Mouse (Mus musculus) CH12.LX (cell line): Measurements from ENCODE around the gene Eif4g3. TPM values are rescaled to one million over a fixed set of nuclear protein-coding genes. Genes with fewer than 3 reads are reported as not detected.

Experiments
- DNase-seq: peaks from one replicate; pipeline ENCODE4 v3.0.0-alpha.2; 2013; ENCODE audit errors: extremely low read depth
- H3K27ac ChIP-seq: 2 replicates; pipeline ENCODE4 v1.5.1; 2012; ENCODE audit warnings: low read depth, mild to moderate bottlenecking, control low read depth, moderate library complexity; ENCODE audit not compliant: insufficient read depth
- H3K27me3 ChIP-seq: replicated peaks from 2 replicates; pipeline ENCODE3; 2012; ENCODE audit warnings: inconsistent platforms
- H3K36me3 ChIP-seq, 2 experiments: replicated peaks in 1 of 2; 2 replicates each; pipeline versions ENCODE3 to v1.6.1; 2012; ENCODE audit warnings: inconsistent platforms in 1 of 2, low read length in 1 of 2, mild to moderate bottlenecking in 1 of 2, mixed read lengths in 1 of 2, moderate library complexity in 1 of 2; ENCODE audit not compliant: control insufficient read depth in 1 of 2, insufficient read depth in 1 of 2
- H3K4me1 ChIP-seq, 2 experiments: 2 replicates each; pipeline ENCODE4 v1.6.1; 2012; ENCODE audit warnings: inconsistent platforms in 1 of 2, moderate library complexity in 1 of 2; ENCODE audit not compliant: insufficient read depth in 2 of 2, control insufficient read depth in 1 of 2
- H3K4me2 ChIP-seq: 2 replicates; pipeline ENCODE4 v1.6.1; 2012; ENCODE audit warnings: low read depth, mild to moderate bottlenecking, control low read depth; ENCODE audit not compliant: poor library complexity, insufficient read depth, severe bottlenecking
- H3K4me3 ChIP-seq, 3 experiments: fragments of 150-350 bp in 1 of 3; sonication (generic) in 1 of 3; replicated peaks in 1 of 3; 2 replicates each; pipeline versions ENCODE3 to v1.5.1; 2011 to 2012; ENCODE audit warnings: low read depth in 2 of 3, low read length in 2 of 3, mild to moderate bottlenecking in 2 of 3, moderate library complexity in 2 of 3, control low read depth in 1 of 3, improper control_type of control experiment in 1 of 3, inconsistent platforms in 1 of 3, mixed read lengths in 1 of 3; ENCODE audit not compliant: poor library complexity in 1 of 3
- H3K79me2 ChIP-seq: replicated peaks from 2 replicates; pipeline ENCODE4 v1.6.1; 2012; ENCODE audit warnings: mild to moderate bottlenecking, moderate library complexity; ENCODE audit not compliant: control insufficient read depth, poor library complexity, insufficient read depth, severe bottlenecking; ENCODE audit errors: extremely low read depth
- H3K9ac ChIP-seq: 2 replicates; pipeline ENCODE4 v1.6.1; 2012; ENCODE audit warnings: low read depth, mild to moderate bottlenecking, control low read depth, moderate library complexity; ENCODE audit not compliant: insufficient read depth
- H3K9me3 ChIP-seq: replicated peaks from 2 replicates; pipeline ENCODE3; 2012; ENCODE audit warnings: low read length, inconsistent platforms, mixed read lengths
- E2F4 ChIP-seq: IDR thresholded peaks from 2 replicates; pipeline ENCODE4 v1.6.1; 2011; ENCODE audit warnings: low read depth, low read length, improper control_type of control experiment; ENCODE audit not compliant: insufficient replicate concordance
- HCFC1 ChIP-seq: IDR thresholded peaks from 2 replicates; pipeline ENCODE4 v1.6.1; 2012; ENCODE audit warnings: low read depth, mild to moderate bottlenecking, inconsistent platforms, low read length, improper control_type of control experiment
- IRF4 ChIP-seq: IDR thresholded peaks from 2 replicates; pipeline ENCODE4 v1.6.1; 2014; ENCODE audit warnings: low read depth, mild to moderate bottlenecking, inconsistent platforms, low read length, improper control_type of control experiment
- JUN ChIP-seq: IDR thresholded peaks from 2 replicates; pipeline ENCODE4 v1.6.1; 2011; ENCODE audit warnings: low read depth, mild to moderate bottlenecking, low read length, improper control_type of control experiment, moderate library complexity; ENCODE audit not compliant: insufficient read depth
- KAT2A ChIP-seq: IDR thresholded peaks from 2 replicates; pipeline ENCODE4 v1.6.1; 2012; ENCODE audit warnings: low read length, improper control_type of control experiment, inconsistent platforms; ENCODE audit not compliant: insufficient replicate concordance
- MAFK ChIP-seq: IDR thresholded peaks from 2 replicates; pipeline ENCODE4 v1.6.1; 2011; ENCODE audit warnings: low read length, improper control_type of control experiment; ENCODE audit not compliant: insufficient replicate concordance
- NRF1 ChIP-seq: IDR thresholded peaks from 2 replicates; pipeline ENCODE4 v1.6.1; 2014; ENCODE audit warnings: low read depth, mild to moderate bottlenecking, inconsistent platforms, low read length, improper control_type of control experiment, moderate library complexity
- PAX5 ChIP-seq: IDR thresholded peaks from 2 replicates; pipeline ENCODE4 v1.6.1; 2012; ENCODE audit warnings: low read length, inconsistent platforms, mixed read lengths
- POLR2AphosphoS2 ChIP-seq: IDR thresholded peaks from 2 replicates; pipeline ENCODE4 v1.6.1; 2011; ENCODE audit warnings: low read depth, low read length, improper control_type of control experiment
- RAD21 ChIP-seq: IDR thresholded peaks from 2 replicates; pipeline ENCODE4 v1.6.1; 2011; ENCODE audit warnings: low read depth, mild to moderate bottlenecking, low read length, improper control_type of control experiment, moderate library complexity
- SIN3A ChIP-seq: IDR thresholded peaks from 2 replicates; pipeline ENCODE4 v1.6.1; 2012; ENCODE audit warnings: low read length, improper control_type of control experiment, inconsistent platforms
- SMC3 ChIP-seq: IDR thresholded peaks from 2 replicates; pipeline ENCODE4 v1.6.1; 2011; ENCODE audit warnings: low read depth, low read length, improper control_type of control experiment
- TBP ChIP-seq: conservative IDR thresholded peaks from 2 replicates; pipeline ENCODE4 v1.6.1; 2011; ENCODE audit warnings: low read depth, low read length, improper control_type of control experiment
- ZKSCAN1 ChIP-seq: IDR thresholded peaks from 2 replicates; pipeline ENCODE4 v1.6.1; 2012; ENCODE audit warnings: low read depth, inconsistent platforms, low read length, improper control_type of control experiment, borderline replicate concordance
- ZMIZ1 ChIP-seq: IDR thresholded peaks from 2 replicates; pipeline ENCODE4 v1.6.1; 2012; ENCODE audit warnings: low read depth, mild to moderate bottlenecking, inconsistent platforms, low read length, improper control_type of control experiment
- dilution Hi-C: fragments of 300-500 bp; cut with MboI; formaldehyde crosslinking; loops from 2 replicates; pipeline ENCODE4 v1.14.3; 2020; ENCODE audit warnings: low sequenced_read_pairs; ENCODE audit not compliant: extremely low pct_unique_long_range_greater_than_20kb, extremely low pct_ligation_motif_present
- in situ Hi-C: fragments of 300-500 bp; cut with MboI; formaldehyde crosslinking; loops from 3 replicates; pipeline ENCODE4 v1.14.3; 2019; ENCODE audit warnings: low sequenced_read_pairs, low pct_ligation_motif_present, low pct_unique_long_range_greater_than_20kb, mixed read lengths
- polyA plus RNA-seq: library from polyadenylated mRNA; unstranded; fragments of >175 nt; gene quantifications from 2 replicates; pipeline ENCODE4 v1.2.1, GENCODE M21; 2012; ENCODE audit warnings: low read depth; ENCODE audit not compliant: insufficient read length
- total RNA-seq, 2 experiments: library from RNA; depleted of rRNA; stranded (reverse); fragments of 300-350 nt in 1 of 2; fragments of >200 nt in 1 of 2; gene quantifications; 2 replicates each; pipeline ENCODE4 v1.2.3; 2012 to 2014

Eif4g3 gene
- total and polyA plus RNA-seq, 3 experiments: 10.8 to 47.2 (median 24.0) TPM

DNA sequence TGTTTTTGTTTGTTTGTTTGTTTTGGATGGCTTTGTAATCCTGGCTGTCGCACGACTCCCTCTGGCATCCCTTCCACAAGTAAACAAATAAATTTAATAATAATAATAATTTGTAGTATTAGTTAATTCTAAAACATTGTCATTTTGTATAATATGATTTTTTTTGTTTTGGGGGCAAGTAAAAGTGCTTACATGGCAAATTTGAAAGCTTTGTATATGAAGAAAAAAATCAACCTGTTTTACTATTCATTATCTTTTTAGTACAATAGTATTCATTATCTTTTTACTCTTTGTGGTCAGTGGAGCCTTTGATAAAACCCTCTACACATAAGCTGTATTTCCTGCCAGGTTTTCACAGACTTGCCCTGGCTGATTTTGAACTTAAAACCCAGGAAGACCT lies 29.9 kb downstream of the Eif4g3 start:
- TF ChIP-seq MAFK (peak; percentile 85), PAX5 (no peak), RAD21 (no peak), IRF4 (no peak), NRF1 (no peak)

GRCm38 (mm10) chr4:138023403-138024100 lies 30.7 kb downstream of the Eif4g3 start:
- H3K27me3 ChIP-seq: no peaks in the 10 kb centered on the region
- peaks cover 15 to 23% of the 10 kb centered on the region in 2 experiments for H3K4me1 ChIP-seq
- no peak overlapping the region for H3K9ac ChIP-seq
- H3K4me2 ChIP-seq: no peak overlapping the region
- DNase-seq: no peak
- dilution Hi-C loops: no loop called here
- peaks cover 33 to 82% of the 10 kb centered on the region in 2 experiments for H3K36me3 ChIP-seq
- H3K9me3 ChIP-seq: no peaks in the 10 kb centered on the region
- TF ChIP-seq PAX5 (no peak), HCFC1 (no peak), ZMIZ1 (no peak), NRF1 (no peak), ZKSCAN1 (no peak), JUN (no peak), KAT2A (no peak), POLR2AphosphoS2 (no peak), TBP (no peak), SIN3A (no peak), SMC3 (no peak), E2F4 (no peak)
- in situ Hi-C loops: no loop called here
- H3K4me3 ChIP-seq: no peak overlapping the region
- H3K27ac ChIP-seq: no peak overlapping the region
- H3K79me2 ChIP-seq: peaks cover 15% of the 10 kb centered on the region

More for the DNA sequence above, 29.9 kb downstream of the Eif4g3 start:
- H3K27me3 ChIP-seq: no peaks in the 10 kb centered on the region
- dilution Hi-C loops (no loop called here), in situ Hi-C loops (no loop called here)
- no peak overlapping the region for H3K27ac ChIP-seq
- no peak overlapping the region for H3K9ac ChIP-seq
- H3K9me3 ChIP-seq: no peaks in the 10 kb centered on the region
- no peak for DNase-seq
- peaks cover 11 to 28% of the 10 kb centered on the region in 2 experiments for H3K4me1 ChIP-seq
- no peak overlapping the region for H3K4me3 ChIP-seq
- peaks cover 9% of the 10 kb centered on the region for H3K79me2 ChIP-seq
- H3K36me3 ChIP-seq: peaks cover 28 to 82% of the 10 kb centered on the region in 2 experiments
- H3K4me2 ChIP-seq: no peak overlapping the region
